Mouse (Mus musculus) neural tube, embryonic 13.5 days (tissue): ENCODE results near the gene Elmo3. TPM values are rescaled to one million over a fixed set of nuclear protein-coding genes. Genes with fewer than 3 reads are reported as not detected.
"Not testable (repeated sequence)": the region's sequence is repeated elsewhere in the genome, so short reads cannot be mapped to it uniquely, and the experiment has no call there.

ENCODE experiments used
- ATAC-seq: fragments of 200-750 bp; cut with Nextera tagmentation; 2 replicates; pipeline ENCODE4 v1.8.0; 2017; ENCODE audit warnings: low read depth, mild to moderate bottlenecking, moderate TSS enrichment, moderate library complexity
- H3K27ac ChIP-seq: fragments of 300-500 bp; sonication (generic); replicated peaks from 2 replicates; pipeline ENCODE4 v1.5.1; 2015; ENCODE audit warnings: moderate library complexity, mild to moderate bottlenecking, inconsistent platforms
- H3K27me3 ChIP-seq: fragments of 300-500 bp; sonication (generic); 2 replicates; pipeline ENCODE4 v1.6.1; 2015; ENCODE audit warnings: mild to moderate bottlenecking, inconsistent platforms
- H3K36me3 ChIP-seq: fragments of 300-500 bp; sonication (generic); 2 replicates; pipeline ENCODE4 v1.6.1; 2015; ENCODE audit warnings: mild to moderate bottlenecking, inconsistent platforms
- H3K4me1 ChIP-seq: fragments of 300-500 bp; sonication (generic); replicated peaks from 2 replicates; pipeline ENCODE4 v1.6.1; 2015; ENCODE audit warnings: inconsistent platforms
- H3K4me2 ChIP-seq: fragments of 300-500 bp; sonication (generic); 2 replicates; pipeline ENCODE4 v1.6.1; 2015; ENCODE audit warnings: inconsistent platforms, mild to moderate bottlenecking, moderate library complexity
- H3K4me3 ChIP-seq: fragments of 300-500 bp; sonication (generic); 2 replicates; pipeline ENCODE4 v1.5.1; 2015; ENCODE audit warnings: mild to moderate bottlenecking, inconsistent platforms
- H3K9ac ChIP-seq: fragments of 300-500 bp; sonication (generic); 2 replicates; pipeline ENCODE4 v1.6.1; 2015; ENCODE audit warnings: moderate library complexity, mild to moderate bottlenecking, inconsistent platforms
- H3K9me3 ChIP-seq: fragments of 300-500 bp; sonication (generic); 2 replicates; pipeline ENCODE4 v1.6.1; 2016; ENCODE audit warnings: inconsistent platforms
- WGBS: fragments of 180-500 bp; shearing (Covaris S2); methylation state at CpG from one replicate; pipeline ENCODE4 v1.1.7; 2015; 5-methylcytosine and 5-hydroxymethylcytosine counted together
- polyA plus RNA-seq: library from polyadenylated mRNA; unstranded; fragments of >200 nt; fragmentation: Nextera tagmentation; extraction: Ambion mirVana; gene quantifications from 2 replicates; pipeline ENCODE4 v1.2.1, GENCODE M21; 2015

The Elmo3 gene
- polyA plus RNA-seq, 1 experiment from 2014 or later, result 0.92 TPM

- Histone ChIP-seq H3K36me3 (peaks cover 54% of the 10 kb centered on the region), H3K4me3 (no peak overlapping the region), H3K9ac (no peak overlapping the region), H3K4me1 (peaks cover 37% of the 10 kb centered on the region), H3K9me3 (no peaks in the 10 kb centered on the region), H3K27ac (no peak overlapping the region), H3K4me2 (no peak overlapping the region), H3K27me3 (peaks cover 43% of the 10 kb centered on the region)
- ATAC-seq, result no peak
- 86% methylated on average over 12 of the region's 12 CpGs for WGBS
These were observed 23.6 kb upstream of the Elmo3 start for GRCm38 (mm10) chr8:105281821-105282220.

- Histone ChIP-seq H3K36me3 (peaks cover 54% of the 10 kb centered on the region), H3K9ac (no peak overlapping the region), H3K4me3 (no peak overlapping the region), H3K27me3 (peaks cover 39% of the 10 kb centered on the region), H3K9me3 (no peaks in the 10 kb centered on the region), H3K4me1 (peaks cover 37% of the 10 kb centered on the region), H3K4me2 (no peak overlapping the region), H3K27ac (no peak overlapping the region)
- 89% methylated on average over 4 of the region's 4 CpGs for WGBS
- ATAC-seq, result no peak
These were observed 23.2 kb upstream of the Elmo3 start for GRCm38 (mm10) chr8:105282239-105282638.

GRCm38 (mm10) chr8:105283074-105283473 is 22.3 kb upstream of the Elmo3 start:
- 23% methylated on average over 23 of the region's 23 CpGs for WGBS
- H3K4me1 ChIP-seq, result peaks cover 42% of the 10 kb centered on the region
- 0 out of 2 replicates have a peak, but pooled peaks have one; percentile 5 for ATAC-seq
- no peak overlapping the region for H3K4me3 ChIP-seq
- no peaks in the 10 kb centered on the region for H3K9me3 ChIP-seq
- no peak overlapping the region for H3K27ac ChIP-seq
- no peak overlapping the region for H3K9ac ChIP-seq
- H3K4me2 ChIP-seq, result no peak overlapping the region
- H3K27me3 ChIP-seq, result peaks cover 31% of the 10 kb centered on the region
- peaks cover 54% of the 10 kb centered on the region for H3K36me3 ChIP-seq

GRCm38 (mm10) chr8:105285514-105285913 is 19.9 kb upstream of the Elmo3 start:
- H3K27ac ChIP-seq, result no peak overlapping the region
- H3K4me3 ChIP-seq, result no peak overlapping the region
- H3K9me3 ChIP-seq, result no peaks in the 10 kb centered on the region
- peaks cover 49% of the 10 kb centered on the region for H3K4me1 ChIP-seq
- 0 out of 2 replicates have a peak overlapping the region, but pooled peaks have one; percentile 45 for H3K9ac ChIP-seq
- peaks cover 44% of the 10 kb centered on the region for H3K36me3 ChIP-seq
- 47% methylated on average over 12 of the region's 12 CpGs for WGBS
- peak overlapping the region; percentile 76; the same call in 1 of the 2 replicates for H3K4me2 ChIP-seq
- ATAC-seq, result no peak
- H3K27me3 ChIP-seq, result peaks cover 7% of the 10 kb centered on the region

GRCm38 (mm10) chr8:105286907-105287306 is 18.5 kb upstream of the Elmo3 start:
- Histone ChIP-seq H3K9me3 (no peaks in the 10 kb centered on the region), H3K36me3 (peaks cover 34% of the 10 kb centered on the region), H3K4me2 (peak overlapping the region; percentile 76), H3K9ac (peak overlapping the region; percentile 50; the same call in 1 of the 2 replicates), H3K27ac (no peak overlapping the region), H3K4me1 (peaks cover 58% of the 10 kb centered on the region), H3K27me3 (peaks cover 2% of the 10 kb centered on the region), H3K4me3 (peak overlapping the region; percentile 51)
- ATAC-seq, result no peak
- 84% methylated on average over 4 of the region's 4 CpGs for WGBS

GRCm38 (mm10) chr8:105288231-105288630 is 17.2 kb upstream of the Elmo3 start:
- 84% methylated on average over 5 of the region's 5 CpGs for WGBS
- H3K27ac ChIP-seq, result peak overlapping the region; percentile 91; the same call in 1 of the 2 replicates
- peak overlapping the region; percentile 75 for H3K9ac ChIP-seq
- ATAC-seq, result no peak
- peak overlapping the region; percentile 51 for H3K4me3 ChIP-seq
- peak overlapping the region; percentile 76 for H3K4me2 ChIP-seq
- peaks cover 58% of the 10 kb centered on the region for H3K4me1 ChIP-seq
- H3K9me3 ChIP-seq, result no peaks in the 10 kb centered on the region
- H3K36me3 ChIP-seq, result peaks cover 21% of the 10 kb centered on the region
- H3K27me3 ChIP-seq, result peaks cover 2% of the 10 kb centered on the region; the same call in 1 of the 2 replicates

- peak; percentile 94 for ATAC-seq
- peak overlapping the region; percentile 51 for H3K4me3 ChIP-seq
- peak overlapping the region; percentile 76 for H3K4me2 ChIP-seq
- peaks cover 3% of the 10 kb centered on the region; the same call in 1 of the 2 replicates for H3K27me3 ChIP-seq
- peak overlapping the region; percentile 91 for H3K27ac ChIP-seq
- H3K36me3 ChIP-seq, result peaks cover 14% of the 10 kb centered on the region
- H3K4me1 ChIP-seq, result peaks cover 58% of the 10 kb centered on the region
- under 1% methylated on average over 53 of the region's 53 CpGs for WGBS
- no peaks in the 10 kb centered on the region for H3K9me3 ChIP-seq
- peak overlapping the region; percentile 75 for H3K9ac ChIP-seq
These were observed 16.3 kb upstream of the Elmo3 start for GRCm38 (mm10) chr8:105288958-105289732.

GRCm38 (mm10) chr8:105289805-105290460 is 15.5 kb upstream of the Elmo3 start, which contains the start of gene 4931428F04Rik:
4931428F04Rik (minus strand) TSS chr8:105289864.
- Histone ChIP-seq H3K27ac (peak within 1 kb of the TSS; percentile 91), H3K27me3 (peaks cover 7% of the 10 kb centered on the region; the same call in 1 of the 2 replicates), H3K36me3 (peaks cover 8% of the 10 kb centered on the region), H3K4me3 (peak within 1 kb of the TSS; percentile 51), H3K9ac (peak within 1 kb of the TSS; percentile 75), H3K9me3 (no peaks in the 10 kb centered on the region), H3K4me2 (peak within 1 kb of the TSS; percentile 76), H3K4me1 (peaks cover 58% of the 10 kb centered on the region)
- peak; percentile 11 for ATAC-seq
- 1% methylated on average over 43 of the region's 43 CpGs for WGBS

- WGBS, result 9% methylated on average over 31 of the region's 31 CpGs
- Histone ChIP-seq H3K4me1 (peaks cover 50% of the 10 kb centered on the region), H3K27ac (no peak overlapping the region), H3K9ac (peak overlapping the region; percentile 75), H3K27me3 (peaks cover 7% of the 10 kb centered on the region), H3K36me3 (peaks cover under 1% of the 10 kb centered on the region; the same call in 1 of the 2 replicates), H3K4me2 (peak overlapping the region; percentile 76), H3K4me3 (peak overlapping the region; percentile 51), H3K9me3 (no peaks in the 10 kb centered on the region)
- no peak for ATAC-seq
These were observed 14.7 kb upstream of the Elmo3 start for GRCm38 (mm10) chr8:105290554-105291314.

GRCm38 (mm10) chr8:105291364-105291763 is 14.0 kb upstream of the Elmo3 start:
- peaks cover 43% of the 10 kb centered on the region for H3K4me1 ChIP-seq
- H3K9ac ChIP-seq, H3K4me3 ChIP-seq, H3K36me3 ChIP-seq, H3K27me3 ChIP-seq, H3K27ac ChIP-seq, ATAC-seq, H3K4me2 ChIP-seq, H3K9me3 ChIP-seq: not testable (repeated sequence)
- whole genome bisulfite sequencing, result 86% methylated on average over 8 of the region's 8 CpGs

GRCm38 (mm10) chr8:105291802-105292201 is 13.6 kb upstream of the Elmo3 start:
- ATAC-seq, H3K36me3 ChIP-seq: not testable (repeated sequence)

More at GRCm38 (mm10) chr8:105291802-105292201, 13.6 kb upstream of the Elmo3 start:
- 77% methylated on average over 3 of the region's 3 CpGs for WGBS
- not testable (repeated sequence) for H3K4me3 ChIP-seq, H3K9me3 ChIP-seq, H3K27ac ChIP-seq, H3K9ac ChIP-seq, H3K4me2 ChIP-seq, H3K27me3 ChIP-seq
- H3K4me1 ChIP-seq, result peaks cover 42% of the 10 kb centered on the region
